In genomic region chr5:65479681-65480445, GRCm38 (mm10) we compare ENCODE assay signal across 1 mouse cellular context.
TF ChIP-seq lines count a peak whose summit lies in the region.

No protein-coding gene starts in this region.

TF ChIP-seq in MEL, 35 proteins besides CTCF, POLR2A, EP300 and RAD21 (continued from another document):
- TF ChIP-seq TCF12 (IDR thresholded peaks at IDR 0.05; ENCODE audit: low read depth, low read length) (no peak), CHD2 (IDR thresholded peaks at IDR 0.05; ENCODE audit: low read length) (no peak), MYB (IDR thresholded peaks at IDR 0.05; ENCODE audit: low read depth, low read length) (no peak)
